Mouse (Mus musculus): Measurements from ENCODE around the gene Golph3. TPM values are rescaled to one million over a fixed set of nuclear protein-coding genes. Genes with fewer than 3 reads are reported as not detected.

Golph3 gene
- polyA plus RNA-seq, 1 experiment from 2014 or later = 87.7 TPM

DNA sequence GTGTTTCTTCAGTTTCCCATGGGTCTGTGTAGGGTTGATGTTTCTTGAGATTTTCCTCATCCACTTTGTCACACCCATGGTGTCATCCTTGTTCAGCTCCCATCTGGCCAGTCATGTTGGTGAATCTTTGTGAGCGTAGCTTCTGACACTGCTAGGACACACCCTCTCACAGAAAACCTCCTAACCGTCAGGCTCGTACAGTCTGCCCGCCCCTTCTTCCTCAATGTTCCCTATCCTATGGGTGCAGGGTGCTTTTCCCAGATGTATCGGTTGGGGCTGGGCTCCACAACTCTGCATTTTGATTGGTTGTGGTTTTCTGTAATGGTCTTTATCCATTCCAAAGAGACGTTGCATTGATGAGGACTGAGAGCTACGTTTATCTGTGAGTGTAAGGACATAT lies 30.9 kb upstream of the Golph3 start:
- no peaks in the 10 kb centered on the region for H3K27me3 ChIP-seq (ENCODE audit: control insufficient read depth, insufficient read depth, low read length)
- H3K4me3 ChIP-seq (ENCODE audit: control insufficient read depth in 1 of 2, insufficient read depth in 1 of 2, low read depth in 1 of 2, low read length in 2 of 2) = no peak overlapping the region
- no peak overlapping the region for H3K4me2 ChIP-seq (ENCODE audit: low read length)
- ATAC-seq (ENCODE audit: insufficient number of reproducible peaks, insufficient read depth, low FRiP score, low read depth) = no peak
- no peaks in the 10 kb centered on the region for H3K9me3 ChIP-seq (ENCODE audit: control insufficient read depth, low read length)
- H3K36me3 ChIP-seq (ENCODE audit: control insufficient read depth, insufficient read depth, low read length) = no peaks in the 10 kb centered on the region
- H3K27ac ChIP-seq (replicated peaks in 1 of 2; ENCODE audit: control insufficient read depth in 1 of 2, insufficient read depth in 1 of 2, low read depth in 2 of 2, low read length in 2 of 2) = no peak overlapping the region
- no peaks in the 10 kb centered on the region for H3K4me1 ChIP-seq (ENCODE audit: control insufficient read depth in 2 of 2, insufficient read depth in 2 of 2, low read length in 2 of 2)
- 80% methylated on average over 7 of the region's 7 CpGs for WGBS
- H3K9ac ChIP-seq (ENCODE audit: low read length) = no peak overlapping the region

DNA sequence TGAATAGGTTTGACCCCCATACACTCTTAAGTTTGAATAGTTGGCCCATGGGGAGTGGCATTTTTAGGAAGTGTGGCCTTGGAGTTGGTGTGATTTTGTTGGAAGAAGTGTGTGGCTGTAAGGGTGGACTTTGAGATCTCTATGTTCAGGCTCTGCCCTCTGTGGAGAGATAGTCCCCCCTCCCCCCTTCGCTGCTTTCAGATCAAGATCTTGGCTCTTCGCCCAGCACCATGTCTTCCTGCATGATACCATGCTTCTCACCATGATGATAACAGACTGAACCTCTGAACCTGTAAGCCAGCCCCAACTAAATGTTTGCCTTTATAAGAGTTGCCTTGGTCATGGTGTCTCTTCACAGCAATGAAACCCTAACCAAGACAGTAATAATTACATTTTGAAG lies 29.5 kb upstream of the Golph3 start:
- no peak overlapping the region for H3K4me3 ChIP-seq (ENCODE audit: control insufficient read depth in 1 of 2, insufficient read depth in 1 of 2, low read depth in 1 of 2, low read length in 2 of 2)
- no peaks in the 10 kb centered on the region for H3K27me3 ChIP-seq (ENCODE audit: control insufficient read depth, insufficient read depth, low read length)
- WGBS = 77% methylated on average over 2 of the region's 2 CpGs
- H3K9me3 ChIP-seq (ENCODE audit: control insufficient read depth, low read length) = no peaks in the 10 kb centered on the region
- H3K9ac ChIP-seq (ENCODE audit: low read length) = no peak overlapping the region
- no peaks in the 10 kb centered on the region for H3K4me1 ChIP-seq (ENCODE audit: control insufficient read depth in 2 of 2, insufficient read depth in 2 of 2, low read length in 2 of 2)
- H3K27ac ChIP-seq (replicated peaks in 1 of 2; ENCODE audit: control insufficient read depth in 1 of 2, insufficient read depth in 1 of 2, low read depth in 2 of 2, low read length in 2 of 2) = no peak overlapping the region
- no peaks in the 10 kb centered on the region for H3K36me3 ChIP-seq (ENCODE audit: control insufficient read depth, insufficient read depth, low read length)
- H3K4me2 ChIP-seq (ENCODE audit: low read length) = no peak overlapping the region
- no peak for ATAC-seq (ENCODE audit: insufficient number of reproducible peaks, insufficient read depth, low FRiP score, low read depth)

DNA sequence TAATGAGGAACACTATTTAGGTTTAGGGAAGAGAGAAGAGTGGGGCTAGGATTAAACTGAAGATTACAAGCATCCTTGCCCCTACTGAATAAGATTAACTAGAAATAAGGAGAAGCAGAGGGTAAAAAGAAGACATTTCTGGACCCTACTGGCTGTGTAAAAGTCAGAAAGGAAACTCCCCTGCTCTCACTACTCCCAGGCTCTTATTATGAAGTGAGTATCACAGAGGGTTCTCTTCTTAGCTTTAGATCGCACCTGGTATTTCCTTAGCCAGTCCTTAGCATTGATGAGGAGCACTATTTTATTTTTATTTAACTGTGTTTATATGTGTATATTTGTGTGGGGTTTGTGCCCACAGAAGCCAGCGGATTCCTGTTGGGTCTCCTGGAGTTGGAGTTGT lies 25.0 kb upstream of the Golph3 start:
- H3K9ac ChIP-seq (ENCODE audit: low read length) = no peak overlapping the region
- 66% methylated on average over 2 of the region's 2 CpGs for WGBS

DNA sequence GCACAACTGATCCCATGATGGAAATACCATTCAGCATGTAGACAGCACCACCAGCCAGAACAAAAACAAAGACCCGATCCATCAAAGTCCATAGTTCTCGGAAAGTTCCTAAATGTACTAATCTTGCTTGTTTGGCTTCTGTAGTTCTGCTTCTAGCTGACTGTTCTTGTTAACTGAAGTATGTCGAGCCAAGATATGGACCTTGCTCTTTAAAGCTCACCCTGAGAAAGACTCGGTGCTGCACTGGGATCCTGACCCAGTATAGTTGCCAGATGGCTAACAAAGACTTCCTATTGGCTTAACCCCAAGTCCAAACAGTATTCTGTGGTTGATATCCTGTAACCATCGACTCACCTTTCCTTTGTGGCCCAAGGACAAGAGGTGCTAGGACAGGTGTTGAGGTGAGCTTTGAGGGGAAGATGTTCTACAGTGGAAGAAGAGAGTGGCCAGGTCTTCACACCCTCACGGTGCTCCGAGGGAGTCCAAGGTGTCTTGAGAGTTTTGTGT lies 23.0 kb upstream of the Golph3 start:
- 72% methylated on average over 7 of the region's 7 CpGs for WGBS
- Histone ChIP-seq H3K4me2 (ENCODE audit: low read length) (no peak overlapping the region), H3K9ac (ENCODE audit: low read length) (no peak overlapping the region), H3K4me1 (ENCODE audit: control insufficient read depth in 2 of 2, insufficient read depth in 2 of 2, low read length in 2 of 2) (no peaks in the 10 kb centered on the region), H3K9me3 (ENCODE audit: control insufficient read depth, low read length) (no peaks in the 10 kb centered on the region), H3K4me3 (ENCODE audit: control insufficient read depth in 1 of 2, insufficient read depth in 1 of 2, low read depth in 1 of 2, low read length in 2 of 2) (no peak overlapping the region), H3K27ac (replicated peaks in 1 of 2; ENCODE audit: control insufficient read depth in 1 of 2, insufficient read depth in 1 of 2, low read depth in 2 of 2, low read length in 2 of 2) (no peak overlapping the region), H3K36me3 (ENCODE audit: control insufficient read depth, insufficient read depth, low read length) (no peaks in the 10 kb centered on the region), H3K27me3 (ENCODE audit: control insufficient read depth, insufficient read depth, low read length) (no peaks in the 10 kb centered on the region)
- no peak for ATAC-seq (ENCODE audit: insufficient number of reproducible peaks, insufficient read depth, low FRiP score, low read depth)

More for the DNA sequence above, 25.0 kb upstream of the Golph3 start:
- Histone ChIP-seq H3K9me3 (ENCODE audit: control insufficient read depth, low read length) (no peaks in the 10 kb centered on the region), H3K27me3 (ENCODE audit: control insufficient read depth, insufficient read depth, low read length) (no peaks in the 10 kb centered on the region), H3K27ac (replicated peaks in 1 of 2; ENCODE audit: control insufficient read depth in 1 of 2, insufficient read depth in 1 of 2, low read depth in 2 of 2, low read length in 2 of 2) (no peak overlapping the region), H3K4me2 (ENCODE audit: low read length) (no peak overlapping the region), H3K4me1 (ENCODE audit: control insufficient read depth in 2 of 2, insufficient read depth in 2 of 2, low read length in 2 of 2) (no peaks in the 10 kb centered on the region), H3K4me3 (ENCODE audit: control insufficient read depth in 1 of 2, insufficient read depth in 1 of 2, low read depth in 1 of 2, low read length in 2 of 2) (no peak overlapping the region), H3K36me3 (ENCODE audit: control insufficient read depth, insufficient read depth, low read length) (no peaks in the 10 kb centered on the region)
- ATAC-seq (ENCODE audit: insufficient number of reproducible peaks, insufficient read depth, low FRiP score, low read depth) = no peak

DNA sequence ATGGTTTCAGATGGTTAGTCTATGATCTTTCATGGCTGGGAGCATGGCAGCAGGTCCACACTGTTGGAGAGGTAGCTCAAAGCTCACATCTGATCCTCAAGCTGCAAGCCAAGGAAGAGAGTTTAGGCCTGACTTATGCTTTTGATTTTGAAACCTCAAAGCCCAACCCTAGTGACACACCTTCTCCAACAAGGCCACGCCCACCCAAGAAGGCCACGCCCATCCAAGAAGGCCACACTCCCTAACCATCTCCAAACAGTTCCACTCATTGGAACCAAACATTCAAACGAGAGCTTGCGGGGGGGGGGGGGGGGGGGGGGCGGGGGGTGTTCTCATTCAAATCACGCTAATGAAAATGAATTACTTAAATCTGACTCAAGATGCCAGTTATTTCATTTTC lies 19.5 kb upstream of the Golph3 start:
- no peak for ATAC-seq (ENCODE audit: insufficient number of reproducible peaks, insufficient read depth, low FRiP score, low read depth)
- Histone ChIP-seq H3K27ac (replicated peaks in 1 of 2; ENCODE audit: control insufficient read depth in 1 of 2, insufficient read depth in 1 of 2, low read depth in 2 of 2, low read length in 2 of 2) (no peak overlapping the region), H3K36me3 (ENCODE audit: control insufficient read depth, insufficient read depth, low read length) (no peaks in the 10 kb centered on the region), H3K9me3 (ENCODE audit: control insufficient read depth, low read length) (no peaks in the 10 kb centered on the region), H3K4me1 (ENCODE audit: control insufficient read depth in 2 of 2, insufficient read depth in 2 of 2, low read length in 2 of 2) (peaks cover 3% of the 10 kb centered on the region in 2 experiments; a peak in 2 of 4 replicates), H3K4me3 (ENCODE audit: control insufficient read depth in 1 of 2, insufficient read depth in 1 of 2, low read depth in 1 of 2, low read length in 2 of 2) (no peak overlapping the region), H3K4me2 (ENCODE audit: low read length) (no peak overlapping the region), H3K9ac (ENCODE audit: low read length) (no peak overlapping the region), H3K27me3 (ENCODE audit: control insufficient read depth, insufficient read depth, low read length) (no peaks in the 10 kb centered on the region)
- WGBS = 67% methylated on average over 5 of the region's 6 CpGs

DNA sequence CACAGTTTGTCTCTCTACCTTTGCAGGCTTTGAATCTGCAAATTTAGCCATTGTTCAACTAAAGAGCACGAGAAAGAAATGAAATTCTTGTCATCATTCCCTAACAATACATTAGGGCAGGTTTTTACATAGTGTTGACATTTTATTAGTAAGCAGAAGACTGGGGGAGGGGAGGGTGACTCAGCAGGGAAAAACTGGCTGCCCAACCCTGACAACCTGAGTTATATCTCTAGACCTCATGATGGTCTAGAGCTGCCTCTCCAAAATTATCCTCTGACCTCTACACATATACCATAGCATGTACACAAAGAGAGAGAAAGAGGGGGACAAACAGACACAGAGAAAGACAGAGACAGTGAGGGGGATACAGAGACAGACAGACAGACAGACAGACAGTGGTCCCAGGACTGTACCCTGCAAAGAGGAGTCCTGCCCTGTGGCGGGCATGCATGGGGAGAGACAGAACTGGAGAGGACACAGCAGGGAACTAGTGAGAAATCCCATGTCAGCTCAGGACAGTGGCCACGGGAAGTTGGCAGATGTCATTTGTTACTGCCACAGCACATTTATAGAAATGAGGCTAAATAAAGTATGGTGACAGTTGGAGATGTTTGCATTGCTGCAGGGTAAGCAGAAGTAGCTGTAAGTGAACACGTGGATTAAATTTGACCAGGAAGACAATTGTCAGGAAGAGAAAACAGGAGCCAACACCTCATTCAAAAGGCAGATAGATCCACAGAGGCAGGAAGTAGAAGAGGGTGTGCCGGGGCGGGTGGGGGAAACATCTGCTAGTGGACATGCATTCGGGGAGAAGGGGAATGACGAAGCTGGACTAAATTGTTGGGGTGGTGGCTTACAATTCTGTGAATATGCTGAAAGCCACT lies 14.8 kb upstream of the Golph3 start:
- WGBS = 48% methylated on average over 8 of the region's 8 CpGs
- ATAC-seq (ENCODE audit: insufficient number of reproducible peaks, insufficient read depth, low FRiP score, low read depth) = no peak
- no peaks in the 10 kb centered on the region for H3K27me3 ChIP-seq (ENCODE audit: control insufficient read depth, insufficient read depth, low read length)
- no peak overlapping the region for H3K9ac ChIP-seq (ENCODE audit: low read length)
- no peak overlapping the region for H3K4me3 ChIP-seq (ENCODE audit: control insufficient read depth in 1 of 2, insufficient read depth in 1 of 2, low read depth in 1 of 2, low read length in 2 of 2)
- H3K9me3 ChIP-seq (ENCODE audit: control insufficient read depth, low read length) = no peaks in the 10 kb centered on the region
- H3K36me3 ChIP-seq (ENCODE audit: control insufficient read depth, insufficient read depth, low read length) = no peaks in the 10 kb centered on the region
- H3K4me1 ChIP-seq (ENCODE audit: control insufficient read depth in 2 of 2, insufficient read depth in 2 of 2, low read length in 2 of 2) = peaks cover 3% of the 10 kb centered on the region in 2 experiments; a peak in 2 of 4 replicates
- H3K4me2 ChIP-seq (ENCODE audit: low read length) = no peak overlapping the region
- H3K27ac ChIP-seq (replicated peaks in 1 of 2; ENCODE audit: control insufficient read depth in 1 of 2, insufficient read depth in 1 of 2, low read depth in 2 of 2, low read length in 2 of 2) = no peak overlapping the region

DNA sequence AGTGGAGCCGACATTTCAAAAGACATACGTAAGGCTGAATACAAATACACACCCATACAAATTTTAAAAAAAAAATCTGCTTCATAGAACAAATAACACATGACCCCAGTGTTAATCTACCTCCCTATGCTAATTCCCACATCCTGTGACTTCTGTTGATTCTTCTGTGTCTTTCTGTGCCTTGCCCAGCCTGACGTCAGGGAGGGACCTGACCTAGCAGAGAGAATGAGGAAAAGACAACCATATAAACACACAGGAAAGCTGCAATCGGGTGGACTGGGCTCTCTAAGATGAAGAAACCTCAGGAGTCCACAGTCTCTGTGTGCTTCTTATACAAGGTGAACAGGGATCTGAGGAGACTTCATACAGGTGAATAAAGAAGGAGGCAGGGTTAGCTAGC lies 14.1 kb upstream of the Golph3 start:
- Histone ChIP-seq H3K4me1 (ENCODE audit: control insufficient read depth in 2 of 2, insufficient read depth in 2 of 2, low read length in 2 of 2) (peaks cover 3% of the 10 kb centered on the region in 2 experiments; a peak in 2 of 4 replicates), H3K27ac (replicated peaks in 1 of 2; ENCODE audit: control insufficient read depth in 1 of 2, insufficient read depth in 1 of 2, low read depth in 2 of 2, low read length in 2 of 2) (no peak overlapping the region), H3K4me3 (ENCODE audit: control insufficient read depth in 1 of 2, insufficient read depth in 1 of 2, low read depth in 1 of 2, low read length in 2 of 2) (no peak overlapping the region), H3K9me3 (ENCODE audit: control insufficient read depth, low read length) (no peaks in the 10 kb centered on the region), H3K4me2 (ENCODE audit: low read length) (no peak overlapping the region), H3K27me3 (ENCODE audit: control insufficient read depth, insufficient read depth, low read length) (no peaks in the 10 kb centered on the region), H3K36me3 (ENCODE audit: control insufficient read depth, insufficient read depth, low read length) (no peaks in the 10 kb centered on the region), H3K9ac (ENCODE audit: low read length) (no peak overlapping the region)
- ATAC-seq (ENCODE audit: insufficient number of reproducible peaks, insufficient read depth, low FRiP score, low read depth) = no peak
- WGBS = 70% methylated on average over 4 of the region's 4 CpGs
